Mouse (Mus musculus): Measurements from ENCODE around the gene Dhps.
"Not testable (repeated sequence)": the region's sequence is repeated elsewhere in the genome, so short reads cannot be mapped to it uniquely, and the experiment has no call there.

The Dhps gene

DNA sequence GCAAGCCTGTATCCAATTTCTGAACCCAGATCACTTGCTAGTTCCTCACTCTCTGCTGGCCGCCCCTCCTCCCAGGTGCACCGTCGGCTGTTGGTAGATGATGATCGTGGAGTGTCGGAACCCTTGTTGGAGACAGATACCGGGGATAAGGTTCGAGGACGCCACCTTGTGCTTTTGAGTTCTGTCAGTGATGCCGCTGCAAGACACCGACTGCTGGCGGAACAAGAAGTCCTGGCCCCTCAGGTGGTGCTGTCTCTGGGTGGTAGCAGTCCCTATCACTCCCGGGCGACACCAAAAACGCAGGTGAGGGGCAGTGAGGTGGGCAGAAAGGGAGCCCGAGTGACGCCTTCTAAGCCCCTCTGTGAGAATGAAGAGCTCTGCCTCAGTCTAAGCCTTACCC lies 24.6 kb downstream of the Dhps start:
- DNase-seq (ENCODE audit: low spot score) = no peak

DNA sequence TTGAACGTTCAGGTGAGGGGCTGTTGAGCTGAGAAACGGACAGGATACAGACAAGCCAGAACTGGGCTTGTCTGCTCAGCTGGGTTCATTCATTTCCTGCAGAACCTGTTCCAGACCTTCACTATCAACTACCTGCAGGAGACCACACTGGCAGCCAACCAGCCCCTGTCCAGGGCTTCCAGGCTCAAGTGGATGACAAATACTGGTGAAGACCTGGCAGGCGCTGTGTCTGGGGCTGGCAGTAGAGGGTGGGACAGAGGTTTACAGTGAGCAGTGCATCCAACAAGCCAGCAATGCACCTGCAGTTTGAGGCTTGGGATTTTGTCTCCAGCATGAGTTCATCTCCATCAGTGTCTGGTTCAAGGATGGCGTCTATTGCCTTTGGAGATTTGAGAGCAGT lies 25.3 kb downstream of the Dhps start:
- DNase-seq (ENCODE audit: low spot score) = no peak

DNA sequence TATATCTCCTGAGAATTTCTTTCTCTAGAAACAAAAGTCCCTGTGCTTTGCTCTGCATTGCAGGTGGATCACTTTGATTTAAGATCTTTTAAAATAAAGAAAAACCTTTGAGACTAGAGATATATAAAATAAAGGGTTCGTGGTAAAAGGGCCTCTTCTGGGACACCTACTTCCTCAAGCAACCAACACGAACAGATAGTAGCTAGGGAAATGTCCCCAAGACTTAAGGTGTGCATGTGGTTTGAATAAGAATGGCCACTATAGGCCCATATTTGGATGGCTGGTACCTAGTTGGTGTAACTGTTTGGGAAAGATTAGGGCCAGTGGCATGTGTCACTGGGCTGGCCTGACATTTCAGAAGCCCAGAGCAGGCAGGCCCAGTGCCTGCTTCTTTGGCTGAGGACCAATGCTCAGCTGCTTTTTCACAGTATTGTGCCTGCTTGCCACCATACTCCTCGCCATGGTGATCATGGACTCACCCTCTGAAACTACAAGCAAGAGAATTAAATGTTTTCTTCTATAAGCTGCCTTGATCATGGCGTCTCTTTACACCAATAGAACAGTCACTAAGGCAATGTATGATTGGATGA lies 28.6 kb downstream of the Dhps start:
- DNase-seq (ENCODE audit: low spot score) = no peak

DNA sequence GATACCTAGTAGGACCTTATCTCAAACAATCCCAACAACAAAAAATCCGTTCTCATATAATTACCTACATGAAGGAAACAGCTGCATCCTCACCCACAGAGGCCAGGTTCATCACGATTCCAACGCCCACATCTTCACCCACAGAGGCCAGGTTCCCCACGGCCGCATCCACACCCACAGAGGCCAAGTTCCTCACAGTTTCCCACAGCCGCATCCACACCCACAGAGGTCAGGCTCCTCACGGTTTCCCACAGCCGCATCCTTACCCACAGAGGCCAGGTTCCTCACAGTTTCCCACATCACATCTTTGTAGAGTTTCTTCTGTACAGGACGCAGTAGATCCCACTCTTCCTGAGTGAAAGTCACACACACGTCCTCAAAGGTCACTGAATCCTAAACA lies 41.7 kb downstream of the Dhps start:
- DNase-seq (ENCODE audit: low spot score) = no peak

DNA sequence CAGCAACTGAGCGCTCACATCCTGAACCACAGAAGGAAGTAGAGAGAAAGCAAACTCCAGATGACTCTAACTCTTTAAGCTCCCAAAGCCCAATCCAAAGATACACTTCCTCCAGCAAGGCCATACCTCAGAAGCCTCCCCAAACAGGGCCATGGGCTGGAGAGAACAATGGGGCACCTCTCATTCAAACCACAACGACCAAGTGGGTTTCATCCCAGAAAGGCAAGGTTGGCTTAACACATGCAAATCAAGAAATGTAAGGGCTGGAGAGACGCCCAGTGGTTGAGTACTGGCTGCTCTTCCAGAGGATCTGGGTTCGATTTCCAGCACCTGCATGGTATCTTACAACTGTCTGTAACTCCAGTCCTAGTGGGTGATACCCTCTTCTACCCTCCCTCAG lies 43.9 kb downstream of the Dhps start:
- DNase-seq (ENCODE audit: low spot score) = no peak

DNA sequence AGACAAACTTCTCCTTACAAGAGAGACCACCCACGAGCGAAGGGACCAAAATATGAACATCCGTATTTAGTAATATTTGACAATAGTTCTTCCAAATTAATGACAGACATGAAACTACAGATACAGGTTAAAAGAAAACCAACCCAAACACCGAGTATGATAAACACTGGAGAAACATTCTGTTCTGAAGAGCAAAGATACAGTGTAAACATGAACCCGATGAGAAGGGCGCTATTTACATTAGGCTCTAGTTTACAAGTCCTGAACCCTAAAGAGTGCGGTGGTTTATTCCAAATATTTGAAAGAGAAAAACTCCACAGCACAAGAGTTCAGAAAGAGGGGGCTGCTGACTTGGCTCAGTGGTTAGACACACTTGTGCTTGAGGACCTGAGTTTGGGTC lies 45.4 kb downstream of the Dhps start:
- DNase-seq (ENCODE audit: low spot score) = no peak

DNA sequence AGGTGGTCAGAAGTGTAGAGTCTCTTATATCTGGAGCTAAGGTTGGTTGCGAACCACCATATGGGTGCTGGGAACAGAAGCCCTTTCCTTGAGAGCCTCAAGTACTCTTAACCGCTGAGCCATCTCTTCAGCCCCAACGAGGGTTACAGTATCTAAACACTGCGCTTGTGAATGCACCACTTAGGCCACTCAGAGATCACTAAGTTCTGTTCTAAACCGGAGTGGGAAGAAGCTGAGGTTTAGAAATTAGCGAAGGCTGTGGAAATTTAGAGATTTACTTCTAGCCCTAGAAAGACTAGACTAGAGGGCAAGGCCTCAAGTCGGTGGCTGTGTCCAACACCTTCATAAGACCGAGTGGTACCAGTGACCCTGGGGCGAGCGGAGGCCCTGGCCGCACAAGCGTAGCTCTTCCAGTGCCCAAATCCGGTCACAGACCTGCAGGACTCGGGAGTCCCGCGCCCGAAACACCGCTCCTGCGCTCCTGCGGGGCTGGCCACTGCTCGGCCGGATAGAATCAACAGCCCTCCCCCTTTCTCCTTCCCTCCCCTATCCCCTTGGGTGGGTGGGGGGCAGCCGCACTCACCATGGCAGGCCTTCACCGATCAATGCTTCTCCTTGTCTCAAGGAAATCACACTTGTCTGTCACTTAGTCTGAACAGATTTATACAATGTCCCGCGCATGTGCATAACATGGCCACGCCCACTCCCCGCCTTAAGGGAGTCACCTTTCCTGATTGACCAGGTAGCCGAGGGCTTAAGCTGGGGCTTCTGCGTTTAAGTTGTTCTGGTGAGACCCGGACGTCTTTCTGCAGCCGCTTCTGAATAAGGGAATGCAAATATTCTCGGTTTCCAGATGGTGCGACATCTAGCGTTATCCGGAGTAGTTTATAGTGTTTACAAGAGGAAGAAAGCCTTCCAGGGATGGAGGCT lies 47.8 kb downstream of the Dhps start:
- DNase-seq (ENCODE audit: low spot score) = peak; percentile 89

DNA sequence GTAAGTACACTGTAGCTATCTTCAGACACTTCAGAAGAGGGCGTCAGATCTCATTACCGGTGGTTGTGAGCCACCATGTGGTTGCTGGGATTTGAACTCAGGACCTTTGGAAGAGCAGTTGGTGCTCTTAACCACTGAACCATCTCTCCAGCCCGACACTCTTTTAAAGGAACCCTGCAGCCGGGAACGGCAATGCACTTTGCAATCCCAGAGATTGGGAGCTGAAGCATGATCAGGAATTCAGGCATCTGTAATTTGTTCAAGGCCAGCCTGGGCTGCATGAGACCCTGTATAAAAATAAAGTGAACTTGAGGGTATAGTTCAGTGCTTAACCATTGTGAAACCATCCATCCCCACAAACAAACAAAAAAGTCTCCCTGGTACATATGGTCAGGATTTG lies 48.7 kb downstream of the Dhps start:
- DNase-seq (ENCODE audit: low spot score) = not testable (repeated sequence)

DNA sequence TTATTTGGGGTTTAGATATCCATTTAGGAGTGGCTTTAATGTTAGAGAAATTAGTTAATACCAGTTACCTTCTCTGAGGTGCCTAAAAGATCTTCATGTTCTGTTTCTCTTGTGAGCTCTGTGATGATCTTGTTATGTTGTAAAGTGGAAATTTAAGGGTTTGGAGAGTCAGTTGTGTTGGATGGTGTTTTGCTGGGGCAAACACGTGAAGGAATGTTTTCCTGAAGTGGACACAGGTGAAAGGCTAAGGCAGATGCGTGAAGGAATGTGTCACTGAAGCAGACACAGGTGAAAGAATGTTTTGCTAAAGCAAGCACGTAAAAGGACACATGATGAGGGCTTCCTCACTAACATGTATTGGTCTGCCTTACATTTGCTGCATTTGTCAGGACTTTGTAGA lies 51.4 kb downstream of the Dhps start, which contains the start of gene Zfp791:
TSS of gene Zfp791 (minus strand) at position 101 of the 400 bp plus-strand sequence.
- DNase-seq (ENCODE audit: low spot score) = no peak

DNA sequence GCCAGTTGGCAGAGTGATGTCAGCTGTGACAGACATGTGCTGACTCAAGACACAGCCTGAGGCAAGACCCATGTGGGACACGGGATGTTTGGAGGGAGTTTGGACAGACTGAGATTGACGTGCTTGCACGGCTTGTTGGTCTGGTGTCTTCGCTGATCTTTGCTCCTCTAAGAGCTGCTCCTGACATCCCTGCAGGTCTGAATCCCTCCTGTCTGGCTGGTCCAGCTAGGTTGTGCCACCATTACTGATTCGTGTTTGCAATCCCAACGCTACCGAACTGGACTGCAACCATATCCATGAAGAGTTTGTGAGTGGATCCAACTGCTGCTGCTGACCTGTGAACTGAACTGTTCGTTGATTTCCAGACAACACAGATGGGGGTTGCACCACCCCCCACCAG lies 52.1 kb downstream of the Dhps start:
- no peak for DNase-seq (ENCODE audit: low spot score)

All from testis, postnatal 10 days (tissue).